Mouse (Mus musculus): ENCODE results near the gene Hs1bp3.

Gene Hs1bp3

DNA sequence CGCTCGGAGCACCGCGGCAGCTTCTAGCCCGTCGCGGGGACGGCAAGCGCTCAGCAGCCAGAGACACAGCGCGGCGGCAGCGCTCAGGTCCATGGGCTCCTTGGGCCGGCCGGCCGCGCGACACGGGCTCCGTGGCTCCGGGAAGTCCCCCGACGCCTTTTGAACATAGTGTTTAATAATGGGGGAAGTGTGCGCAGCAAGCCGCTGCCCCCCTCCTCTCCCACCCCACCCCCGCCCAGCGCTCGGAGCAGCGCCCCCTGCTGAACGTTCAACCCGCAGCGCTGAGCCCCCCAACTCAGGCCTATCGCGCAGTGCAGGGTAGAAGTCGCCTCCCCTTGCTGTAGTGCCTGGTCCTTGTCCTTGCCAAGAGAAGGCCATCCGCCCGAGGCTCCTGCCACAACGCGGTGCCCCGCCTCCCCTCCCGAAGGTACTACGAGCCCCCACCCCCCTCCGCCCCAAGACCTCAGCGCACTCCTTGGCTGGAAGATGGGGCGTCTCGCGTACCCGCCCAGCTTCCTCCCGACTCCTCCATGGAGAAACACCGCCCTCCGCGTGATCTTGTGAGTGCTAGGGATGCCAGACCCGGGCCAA is 11.3 kb upstream of the Hs1bp3 start, which contains the start of gene Gdf7:
Gene Gdf7, minus strand, starts transcription at position 114 of the 591 bp plus-strand sequence.
- DNase-seq (ENCODE audit: low spot score): peak; percentile 46

DNA sequence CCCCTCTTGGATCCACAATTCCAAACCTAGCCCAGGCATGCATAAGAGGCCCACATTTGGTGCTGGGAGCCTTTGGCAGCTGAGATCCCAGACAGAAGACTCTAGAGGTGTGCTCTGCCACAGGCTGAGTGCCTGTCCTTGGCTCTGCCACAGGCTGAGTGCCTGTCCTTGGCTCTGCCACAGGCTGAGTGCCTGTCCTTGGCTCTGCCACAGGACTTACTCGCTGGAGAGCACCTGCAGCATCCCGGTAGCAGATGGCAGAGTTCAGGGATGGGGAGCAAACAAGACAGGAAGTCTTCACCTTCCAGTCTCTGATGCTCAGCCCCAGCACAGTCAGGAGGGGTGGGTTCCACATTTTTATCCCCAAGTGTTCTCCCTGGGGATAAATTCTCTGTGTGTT is 8.0 kb upstream of the Hs1bp3 start:
- DNase-seq (ENCODE audit: low spot score): no peak

GRCm38 (mm10) chr12:8306432-8306831 is 6.8 kb upstream of the Hs1bp3 start:
- peak; percentile 79 for DNase-seq (ENCODE audit: low spot score)

DNA sequence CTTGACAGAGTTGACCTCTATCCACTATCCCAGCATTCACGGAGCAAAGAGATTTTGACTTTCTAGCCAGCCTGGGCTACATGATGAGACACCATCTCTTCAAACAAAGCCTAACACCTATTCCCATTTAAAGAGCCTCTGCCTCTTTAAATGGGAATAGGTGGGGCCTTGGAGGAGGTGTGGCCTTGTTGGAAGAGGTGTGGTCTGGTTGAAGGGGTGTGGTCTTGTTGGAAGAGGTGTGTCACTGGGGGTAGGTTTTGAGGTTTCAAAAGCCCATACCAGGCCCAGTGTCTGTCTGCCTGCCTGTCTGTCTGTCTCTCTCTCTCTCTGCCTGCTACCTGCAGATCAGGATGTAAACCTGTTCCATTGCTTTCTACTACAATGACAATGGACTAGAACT is 6.3 kb upstream of the Hs1bp3 start:
- no peak for DNase-seq (ENCODE audit: low spot score)

DNA sequence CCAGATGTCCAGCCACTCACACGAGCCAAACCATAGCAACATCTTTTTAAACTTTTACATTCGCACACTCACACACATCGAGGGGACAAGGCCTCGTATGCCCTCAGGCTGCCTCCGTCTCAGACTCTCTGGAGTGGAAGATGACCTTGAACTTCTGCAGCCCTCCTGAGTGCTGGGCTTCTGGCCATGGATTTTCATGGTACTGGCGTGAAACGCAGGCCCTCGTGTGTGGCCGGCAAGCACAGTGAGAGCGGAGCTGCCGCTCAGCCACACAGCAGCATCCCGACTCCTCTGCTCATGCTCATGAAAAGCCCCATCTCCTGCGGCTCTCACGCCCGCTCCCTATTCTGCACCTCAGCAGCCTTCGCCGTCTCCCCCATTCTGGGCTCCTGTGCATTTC is 2.2 kb upstream of the Hs1bp3 start:
- DNase-seq (ENCODE audit: low spot score): no peak

DNA sequence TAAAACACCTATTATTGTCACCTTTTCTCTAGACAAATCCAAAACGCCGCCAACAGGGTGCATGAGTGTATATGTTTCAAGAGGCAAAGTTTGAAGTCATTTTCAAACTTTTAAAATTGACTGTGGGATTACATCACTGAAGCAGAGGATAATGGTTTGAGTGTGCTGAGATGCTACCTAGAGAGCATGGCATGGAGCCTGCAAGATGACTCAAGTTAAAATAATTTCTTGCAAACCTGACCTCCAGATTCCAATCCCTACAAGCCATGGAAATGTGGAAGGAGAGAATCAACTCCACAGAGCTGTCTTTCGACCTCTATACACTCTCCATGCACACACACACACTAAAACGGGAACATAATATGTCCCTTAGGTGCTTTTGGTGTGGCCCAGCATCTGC is 966 bp upstream of the Hs1bp3 start:
- no peak for DNase-seq (ENCODE audit: low spot score)

DNA sequence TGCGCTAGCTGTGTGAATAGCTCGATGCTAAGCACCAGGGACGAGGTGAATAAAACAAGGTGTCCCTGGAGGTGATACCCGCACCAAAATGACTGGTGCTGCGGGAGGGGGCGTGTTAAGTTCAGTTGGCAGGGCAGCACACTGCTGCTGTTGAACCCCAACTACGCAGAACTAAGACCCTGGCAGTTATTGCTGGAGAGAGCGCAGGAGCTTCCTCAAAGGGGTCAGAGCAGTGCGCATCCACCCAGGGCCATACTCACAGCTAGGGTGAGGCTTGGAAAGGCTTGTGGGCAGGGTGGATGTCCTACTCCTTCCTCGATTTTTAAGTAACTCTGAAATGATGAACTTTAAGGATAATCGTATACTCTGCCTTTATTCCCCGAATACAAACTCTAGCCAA is 541 bp downstream of the Hs1bp3 start:
- DNase-seq (ENCODE audit: low spot score): no peak

DNA sequence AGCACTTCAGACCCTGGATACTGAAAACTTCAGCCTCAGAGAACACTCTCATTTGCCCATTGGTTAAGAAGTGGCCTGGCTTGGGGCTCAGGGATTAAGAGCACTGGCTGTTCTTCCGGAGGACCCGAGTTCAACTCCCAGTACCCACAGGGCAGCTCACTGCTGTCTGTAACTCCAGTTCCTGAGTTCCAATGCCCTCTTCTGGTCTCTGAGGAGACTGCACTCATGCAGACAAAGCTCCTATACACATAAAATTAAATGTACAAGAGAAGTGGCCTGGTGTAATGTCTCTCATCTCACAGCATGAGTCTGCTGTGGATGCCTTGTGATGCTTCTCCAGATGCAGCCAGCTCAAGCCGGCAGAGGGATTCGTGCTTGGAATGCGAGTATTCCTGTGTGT is 3.3 kb downstream of the Hs1bp3 start:
- no peak for DNase-seq (ENCODE audit: low spot score)

DNA sequence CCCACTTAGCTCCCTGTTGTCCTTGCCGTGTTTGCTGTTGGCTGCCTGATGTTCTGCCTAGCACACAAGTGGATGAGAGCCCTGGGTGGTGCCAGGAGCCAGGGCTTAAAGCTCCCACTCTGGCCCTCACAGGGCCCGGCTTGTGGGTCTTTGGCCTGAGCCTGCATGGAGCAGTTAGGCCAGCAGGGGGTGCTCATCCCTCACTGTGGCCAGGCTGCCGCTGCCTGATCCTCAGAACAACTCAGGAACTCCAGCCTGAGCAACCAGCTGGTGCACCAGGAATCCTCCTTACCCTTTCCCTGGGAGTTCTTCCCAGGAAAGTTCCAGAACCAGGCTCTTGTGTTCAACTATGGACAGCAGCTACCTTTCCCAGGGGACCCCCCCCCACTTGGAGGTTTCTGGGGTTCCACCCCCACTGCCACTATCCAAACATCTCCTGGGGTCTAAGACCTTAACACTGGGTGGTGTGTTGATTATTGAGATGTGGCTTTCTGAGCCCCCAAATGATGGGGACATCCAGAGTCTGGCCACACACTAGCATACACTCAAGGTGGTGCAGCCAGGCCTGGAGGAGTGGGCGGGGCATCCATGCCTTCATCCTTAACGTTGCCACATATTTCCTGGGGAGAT is 7.0 kb downstream of the Hs1bp3 start:
- DNase-seq (ENCODE audit: low spot score): peak; percentile 71

DNA sequence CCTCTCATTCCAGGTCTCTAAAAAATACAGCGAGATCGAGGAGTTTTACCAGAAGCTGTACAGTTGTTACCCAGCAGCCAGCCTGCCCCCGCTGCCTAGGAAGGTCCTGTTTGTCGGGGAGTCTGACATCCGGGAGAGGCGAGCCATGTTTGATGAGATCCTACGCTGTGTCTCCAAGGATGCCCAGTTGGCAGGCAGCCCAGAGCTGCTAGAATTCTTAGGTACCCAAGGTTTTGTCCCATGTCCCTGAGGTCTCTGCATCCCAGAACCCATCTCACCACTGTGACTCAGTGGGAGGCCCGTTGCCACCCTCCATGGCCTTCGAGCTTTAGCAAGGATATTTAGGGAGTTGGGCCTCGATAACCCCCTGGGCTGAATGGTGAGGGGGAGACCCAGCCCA is 8.3 kb downstream of the Hs1bp3 start:
- peak; percentile 51 for DNase-seq (ENCODE audit: low spot score)

- DNase-seq (ENCODE audit: low spot score): no peak
Observed at GRCm38 (mm10) chr12:8324086-8324485, 10.9 kb downstream of the Hs1bp3 start.

- no peak for DNase-seq (ENCODE audit: low spot score)
Observed at GRCm38 (mm10) chr12:8325245-8325942, 12.2 kb downstream of the Hs1bp3 start.

GRCm38 (mm10) chr12:8325943-8326522 is 12.8 kb downstream of the Hs1bp3 start:
- DNase-seq (ENCODE audit: low spot score): no peak

GRCm38 (mm10) chr12:8326825-8327674 is 13.8 kb downstream of the Hs1bp3 start:
- peak; percentile 88 for DNase-seq (ENCODE audit: low spot score)

GRCm38 (mm10) chr12:8327675-8328053 is 14.4 kb downstream of the Hs1bp3 start:
- DNase-seq (ENCODE audit: low spot score): no peak

DNA sequence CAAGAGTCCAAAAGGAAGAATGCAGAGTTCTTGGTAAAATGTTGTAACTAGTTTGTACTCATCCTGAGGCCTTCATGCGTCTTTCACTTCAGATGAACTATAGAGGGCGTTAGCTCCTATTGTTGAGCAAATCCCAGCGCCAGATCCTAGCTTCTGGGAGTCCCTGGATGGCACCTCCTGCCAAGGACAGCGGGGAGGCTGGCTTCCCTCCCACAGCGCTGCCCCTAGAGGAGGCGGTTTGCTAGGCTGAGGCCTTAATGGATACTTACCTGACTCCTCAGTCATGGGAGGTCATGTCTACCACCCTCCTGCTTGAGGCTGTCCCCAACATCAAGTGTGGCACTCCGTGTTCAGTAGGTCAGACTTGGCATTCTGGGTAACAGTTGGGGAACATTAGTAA is 16.0 kb downstream of the Hs1bp3 start:
- no peak for DNase-seq (ENCODE audit: low spot score)

GRCm38 (mm10) chr12:8331489-8332173 is 18.4 kb downstream of the Hs1bp3 start:
- no peak for DNase-seq (ENCODE audit: low spot score)

DNA sequence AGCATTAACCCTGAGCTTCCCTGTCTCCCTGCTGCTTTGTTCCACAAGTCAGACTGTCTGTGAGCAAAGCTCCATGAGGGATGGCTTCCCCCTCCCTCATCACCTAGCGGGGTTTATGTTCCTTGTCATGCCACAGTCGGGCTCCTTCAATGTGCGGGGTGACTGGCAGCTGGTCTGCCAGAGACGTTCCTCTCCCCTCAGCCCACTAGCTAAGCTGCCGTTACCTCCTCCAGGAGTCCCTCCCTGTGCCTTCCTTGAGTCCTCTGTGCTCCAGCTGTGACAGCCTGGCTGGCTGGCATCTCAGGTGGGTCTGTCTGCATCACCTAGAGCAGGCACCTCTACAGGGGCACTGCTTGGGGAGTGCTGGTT is 18.9 kb downstream of the Hs1bp3 start:
- DNase-seq (ENCODE audit: low spot score): no peak

GRCm38 (mm10) chr12:8333617-8334016 is 20.4 kb downstream of the Hs1bp3 start:
- no peak for DNase-seq (ENCODE audit: low spot score)

DNA sequence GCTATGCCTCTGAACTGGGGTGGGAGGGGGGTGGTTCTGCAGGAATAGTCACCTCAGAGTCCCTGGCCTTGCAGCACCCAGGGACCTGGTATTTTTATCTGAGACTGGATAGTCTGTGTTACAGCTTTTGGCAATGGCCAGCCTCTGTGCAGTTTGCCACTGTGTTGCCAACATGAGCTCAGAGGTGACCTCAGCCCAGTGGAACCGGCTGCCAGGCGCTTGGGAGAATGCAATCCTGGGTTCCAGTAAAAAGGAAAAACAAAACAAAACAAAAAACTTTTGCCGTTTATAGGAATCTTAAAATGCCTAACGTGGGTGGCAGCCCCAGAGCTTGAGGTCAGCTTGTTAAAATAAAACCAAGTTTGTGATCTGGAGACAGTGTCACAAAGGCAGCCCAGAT is 21.0 kb downstream of the Hs1bp3 start:
- no peak for DNase-seq (ENCODE audit: low spot score)

DNA sequence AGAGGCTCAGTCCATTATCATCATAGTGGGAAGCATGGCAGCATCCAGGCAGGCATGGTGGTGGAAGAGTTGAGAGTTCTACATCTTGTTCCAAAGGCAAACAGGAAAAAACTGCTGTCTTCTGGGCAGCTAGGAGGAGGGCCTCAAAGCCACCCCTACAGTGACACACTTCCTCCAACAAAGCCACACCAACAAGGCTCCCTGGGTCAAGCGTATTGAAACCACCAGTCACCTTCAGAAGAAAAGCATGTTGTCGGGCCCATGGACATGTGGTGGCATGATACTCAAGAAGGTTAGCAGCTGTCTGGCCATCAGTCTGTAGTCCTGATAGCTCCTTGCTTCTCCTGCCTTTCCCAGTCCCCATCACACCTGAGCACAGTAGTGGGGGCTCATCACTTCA is 22.3 kb downstream of the Hs1bp3 start:
- no peak for DNase-seq (ENCODE audit: low spot score)
